Mouse (Mus musculus): ENCODE results near the gene Arsj. TPM values are rescaled to one million over a fixed set of nuclear protein-coding genes. Genes with fewer than 3 reads are reported as not detected.

Arsj gene
- polyA plus RNA-seq, 1 experiment from 2014 or later = not detected

GRCm38 (mm10) chr3:126344745-126345144, 18.7 kb upstream of the Arsj start:
- H3K4me2 ChIP-seq (ENCODE audit: low read depth, low read length) = no peak overlapping the region
- H3K9me3 ChIP-seq (ENCODE audit: low read length) = no peaks in the 10 kb centered on the region
- H3K27ac ChIP-seq (ENCODE audit: low read depth) = no peak overlapping the region
- no peak overlapping the region for H3K4me3 ChIP-seq (ENCODE audit: low read depth, low read length)
- H3K27me3 ChIP-seq (ENCODE audit: insufficient read depth, low read length) = no peaks in the 10 kb centered on the region
- no peak for TF ChIP-seq CTCF (IDR thresholded peaks at IDR 0.05; ENCODE audit: low read depth)
- TF ChIP-seq EP300 (IDR thresholded peaks at IDR 0.05; ENCODE audit: low read depth) = no peak
- no peak overlapping the region for H3K9ac ChIP-seq (replicated peaks)
- H3K36me3 ChIP-seq (replicated peaks; ENCODE audit: insufficient read depth, low read length) = no peaks in the 10 kb centered on the region
- DNase-seq (no peak), ATAC-seq (no peak)
- 77% methylated on average over 1 of the region's 1 CpGs for WGBS (ENCODE audit: insufficient replicate concordance)
- no peaks in the 10 kb centered on the region for H3K4me1 ChIP-seq (ENCODE audit: insufficient read depth)

- DNase-seq (no peak), ATAC-seq (no peak)
- H3K9ac ChIP-seq (replicated peaks) = no peak overlapping the region
- H3K27ac ChIP-seq (ENCODE audit: low read depth) = no peak overlapping the region
- H3K27me3 ChIP-seq (ENCODE audit: insufficient read depth, low read length) = no peaks in the 10 kb centered on the region
- H3K4me1 ChIP-seq (ENCODE audit: insufficient read depth) = no peaks in the 10 kb centered on the region
- no peaks in the 10 kb centered on the region for H3K36me3 ChIP-seq (replicated peaks; ENCODE audit: insufficient read depth, low read length)
- no peak overlapping the region for H3K4me3 ChIP-seq (ENCODE audit: low read depth, low read length)
- H3K9me3 ChIP-seq (ENCODE audit: low read length) = no peaks in the 10 kb centered on the region
- WGBS (ENCODE audit: insufficient replicate concordance) = 29% methylated on average over 1 of the region's 1 CpGs
- no peak overlapping the region for H3K4me2 ChIP-seq (ENCODE audit: low read depth, low read length)
- TF ChIP-seq EP300 (IDR thresholded peaks at IDR 0.05; ENCODE audit: low read depth) (no peak), CTCF (IDR thresholded peaks at IDR 0.05; ENCODE audit: low read depth) (no peak)
These were observed 3.7 kb upstream of the Arsj start for GRCm38 (mm10) chr3:126359760-126360159.

- DNase-seq = no peak
- no peak overlapping the region for H3K27ac ChIP-seq (ENCODE audit: low read depth)
- no peaks in the 10 kb centered on the region for H3K9me3 ChIP-seq (ENCODE audit: low read length)
- H3K9ac ChIP-seq (replicated peaks) = no peak overlapping the region
- 66% methylated on average over 2 of the region's 2 CpGs for WGBS (ENCODE audit: insufficient replicate concordance)
- H3K4me1 ChIP-seq (ENCODE audit: insufficient read depth) = no peaks in the 10 kb centered on the region
- H3K4me2 ChIP-seq (ENCODE audit: low read depth, low read length) = no peak overlapping the region
- ATAC-seq = no peak
- H3K36me3 ChIP-seq (replicated peaks; ENCODE audit: insufficient read depth, low read length) = no peaks in the 10 kb centered on the region
- TF ChIP-seq CTCF (IDR thresholded peaks at IDR 0.05; ENCODE audit: low read depth) (no peak), EP300 (IDR thresholded peaks at IDR 0.05; ENCODE audit: low read depth) (no peak)
- no peak overlapping the region for H3K4me3 ChIP-seq (ENCODE audit: low read depth, low read length)
- no peaks in the 10 kb centered on the region for H3K27me3 ChIP-seq (ENCODE audit: insufficient read depth, low read length)
These were observed 1.1 kb upstream of the Arsj start for GRCm38 (mm10) chr3:126362392-126362791.

- DNase-seq = no peak
- no peak for ATAC-seq
- Histone ChIP-seq H3K4me2 (ENCODE audit: low read depth, low read length) (no peak overlapping the region), H3K4me1 (ENCODE audit: insufficient read depth) (no peaks in the 10 kb centered on the region), H3K27ac (ENCODE audit: low read depth) (no peak overlapping the region), H3K36me3 (replicated peaks; ENCODE audit: insufficient read depth, low read length) (no peaks in the 10 kb centered on the region), H3K4me3 (ENCODE audit: low read depth, low read length) (no peak overlapping the region), H3K27me3 (ENCODE audit: insufficient read depth, low read length) (no peaks in the 10 kb centered on the region), H3K9me3 (ENCODE audit: low read length) (no peaks in the 10 kb centered on the region), H3K9ac (replicated peaks) (no peak overlapping the region)
- TF ChIP-seq EP300 (IDR thresholded peaks at IDR 0.05; ENCODE audit: low read depth) (no peak), CTCF (IDR thresholded peaks at IDR 0.05; ENCODE audit: low read depth) (no peak)
- 79% methylated on average over 11 of the region's 11 CpGs for WGBS (ENCODE audit: insufficient replicate concordance)
These were observed 456 bp upstream of the Arsj start for GRCm38 (mm10) chr3:126362931-126363525.

GRCm38 (mm10) chr3:126364555-126364954, 1.1 kb downstream of the Arsj start:
- no peak for TF ChIP-seq CTCF (IDR thresholded peaks at IDR 0.05; ENCODE audit: low read depth)
- no peak for TF ChIP-seq EP300 (IDR thresholded peaks at IDR 0.05; ENCODE audit: low read depth)

GRCm38 (mm10) chr3:126370571-126370970, 7.1 kb downstream of the Arsj start:
- Histone ChIP-seq H3K36me3 (replicated peaks; ENCODE audit: insufficient read depth, low read length) (no peaks in the 10 kb centered on the region), H3K9ac (replicated peaks) (no peak overlapping the region), H3K27ac (ENCODE audit: low read depth) (no peak overlapping the region), H3K4me1 (ENCODE audit: insufficient read depth) (no peaks in the 10 kb centered on the region), H3K4me3 (ENCODE audit: low read depth, low read length) (no peak overlapping the region), H3K4me2 (ENCODE audit: low read depth, low read length) (no peak overlapping the region), H3K9me3 (ENCODE audit: low read length) (no peaks in the 10 kb centered on the region), H3K27me3 (ENCODE audit: insufficient read depth, low read length) (no peaks in the 10 kb centered on the region)
- DNase-seq (no peak), ATAC-seq (no peak)
- TF ChIP-seq EP300 (IDR thresholded peaks at IDR 0.05; ENCODE audit: low read depth) = no peak
- TF ChIP-seq CTCF (IDR thresholded peaks at IDR 0.05; ENCODE audit: low read depth) = no peak

More at GRCm38 (mm10) chr3:126364555-126364954, 1.1 kb downstream of the Arsj start:
- H3K27me3 ChIP-seq (ENCODE audit: insufficient read depth, low read length) = no peaks in the 10 kb centered on the region
- H3K9me3 ChIP-seq (ENCODE audit: low read length) = no peaks in the 10 kb centered on the region
- H3K4me3 ChIP-seq (ENCODE audit: low read depth, low read length) = no peak overlapping the region
- no peaks in the 10 kb centered on the region for H3K4me1 ChIP-seq (ENCODE audit: insufficient read depth)
- WGBS (ENCODE audit: insufficient replicate concordance) = 84% methylated on average over 7 of the region's 7 CpGs
- DNase-seq (no peak), ATAC-seq (no peak)
- H3K4me2 ChIP-seq (ENCODE audit: low read depth, low read length) = no peak overlapping the region
- no peak overlapping the region for H3K27ac ChIP-seq (ENCODE audit: low read depth)
- H3K9ac ChIP-seq (replicated peaks) = no peak overlapping the region
- no peaks in the 10 kb centered on the region for H3K36me3 ChIP-seq (replicated peaks; ENCODE audit: insufficient read depth, low read length)
